Mouse (Mus musculus) embryonic fibroblast, embryonic 13.5 days (primary cell): ENCODE measurements around the gene Tbl1x.

ENCODE experiments used
- CTCF ChIP-seq: IDR thresholded peaks from 2 replicates; pipeline ENCODE4 v1.5.1; 2011; ENCODE audit warnings: mild to moderate bottlenecking, control low read depth, low read length, moderate library complexity, borderline replicate concordance; ENCODE audit not compliant: insufficient read depth
- POLR2A ChIP-seq: IDR thresholded peaks from 2 replicates; pipeline ENCODE4 v1.6.1; 2011; ENCODE audit warnings: low read depth, mild to moderate bottlenecking, control low read depth, low read length, moderate library complexity

- TF ChIP-seq CTCF (no peak), POLR2A (no peak)
Measured at GRCm38 (mm10) chrX:77510371-77511300, at the start of gene Tbl1x.
